Comparison of ENCODE assay signal across 28 mouse cellular contexts in genomic region chr2:169464106-169464505, GRCm38 (mm10).
"Had no signal": no experiment of that assay in that cellular context is flagged by ENCODE, and none has a peak within 500 bp of the region (broad histone marks: within the 10 kb centered on the region; RNA-seq: fewer than 3 reads in every experiment).

No protein-coding gene starts in this region.

- H3K27me3 ChIP-seq: embryonic facial prominence, embryonic 12.5 days; embryonic facial prominence, embryonic 13.5 days; embryonic facial prominence, embryonic 15.5 days; forebrain, embryonic 12.5 days; forebrain, embryonic 13.5 days; forebrain, embryonic 15.5 days had no signal

- H3K9ac ChIP-seq: embryonic facial prominence, embryonic 12.5 days; embryonic facial prominence, embryonic 13.5 days; embryonic facial prominence, embryonic 15.5 days; forebrain, embryonic 12.5 days; forebrain, embryonic 13.5 days; forebrain, embryonic 15.5 days; forebrain, postnatal 0 days had no signal

- H3K4me2 ChIP-seq: embryonic facial prominence, embryonic 12.5 days; embryonic facial prominence, embryonic 13.5 days; embryonic facial prominence, embryonic 15.5 days; forebrain, embryonic 12.5 days; forebrain, embryonic 13.5 days; forebrain, embryonic 15.5 days had no signal

- H3K9me3 ChIP-seq: embryonic facial prominence, embryonic 12.5 days; embryonic facial prominence, embryonic 13.5 days; embryonic facial prominence, embryonic 15.5 days; forebrain, embryonic 10.5 days; forebrain, embryonic 12.5 days; forebrain, embryonic 13.5 days; forebrain, embryonic 15.5 days had no signal

- H3K4me3 ChIP-seq: embryonic facial prominence, embryonic 10.5 days; embryonic facial prominence, embryonic 12.5 days; embryonic facial prominence, embryonic 13.5 days; embryonic facial prominence, embryonic 15.5 days; erythroblast, embryonic 14.5 days; forebrain, embryonic 10.5 days; forebrain, embryonic 12.5 days; forebrain, embryonic 13.5 days; forebrain, embryonic 15.5 days; gastrocnemius, adult 2 months; heart, adult 2 months had no signal

- ATAC-seq: forebrain, embryonic 13.5 days; forebrain, embryonic 14.5 days; forebrain, embryonic 15.5 days; forebrain, embryonic 16.5 days; forebrain, postnatal 0 days had no signal

- DNase-seq: cerebellum, adult 2 months; cerebellum, adult 8-10 months; cerebellum, adult 9-10 months; cerebellum, adult 9-11 months; cerebellum, postnatal 10 days; cerebellum, postnatal 14 days; cerebellum, postnatal 25 days; cerebellum, postnatal 36 days; embryo, embryonic 11 days; forebrain, postnatal 0 days; gastrocnemius, adult 2 months; gastrocnemius, postnatal 10 days; gastrocnemius, postnatal 14 days; gastrocnemius, postnatal 25 days; gastrocnemius, postnatal 36 days; heart, adult 18-20 months; heart, adult 2 months had no signal

- H3K36me3 ChIP-seq: embryonic facial prominence, embryonic 10.5 days; embryonic facial prominence, embryonic 12.5 days; embryonic facial prominence, embryonic 13.5 days; embryonic facial prominence, embryonic 15.5 days; forebrain, embryonic 10.5 days; forebrain, embryonic 12.5 days; forebrain, embryonic 15.5 days had no signal

- H3K27ac ChIP-seq: embryonic facial prominence, embryonic 10.5 days; embryonic facial prominence, embryonic 12.5 days; embryonic facial prominence, embryonic 13.5 days; embryonic facial prominence, embryonic 15.5 days; forebrain, embryonic 10.5 days; forebrain, embryonic 12.5 days; forebrain, embryonic 13.5 days; forebrain, embryonic 15.5 days; gastrocnemius, adult 2 months; heart, adult 2 months had no signal
